Mouse (Mus musculus) kidney, adult 2 months (tissue): Measurements from ENCODE around the gene Tgfbi.

Source experiments
- CTCF ChIP-seq: fragments of 200-500 bp; conservative IDR thresholded peaks from 2 replicates; pipeline ENCODE4 v1.5.1; 2011; ENCODE audit warnings: low read depth, mild to moderate bottlenecking, control low read depth, low read length, moderate library complexity, mixed read lengths; ENCODE audit not compliant: insufficient read depth, insufficient read length
- POLR2A ChIP-seq: fragments of 200-500 bp; IDR thresholded peaks from one replicate; pipeline ENCODE4 v1.6.1; 2011; ENCODE audit warnings: low read depth, low read length, control low read depth

- TF ChIP-seq CTCF: no peak
- no peak for TF ChIP-seq POLR2A
Observed at GRCm38 (mm10) chr13:56637027-56637426, 27.7 kb downstream of the Tgfbi start.
